Mouse (Mus musculus) lung, postnatal 0 days (tissue): ENCODE results near the gene Crebbp.

Source experiments
- CTCF ChIP-seq: IDR thresholded peaks from 2 replicates; pipeline ENCODE4 v1.5.1; 2016; ENCODE audit warnings: antibody characterized with exemption, mild to moderate bottlenecking
- EP300 ChIP-seq: IDR thresholded peaks from 2 replicates; pipeline ENCODE4 v1.6.1; 2016; ENCODE audit warnings: antibody characterized with exemption, mild to moderate bottlenecking, control low read depth

DNA sequence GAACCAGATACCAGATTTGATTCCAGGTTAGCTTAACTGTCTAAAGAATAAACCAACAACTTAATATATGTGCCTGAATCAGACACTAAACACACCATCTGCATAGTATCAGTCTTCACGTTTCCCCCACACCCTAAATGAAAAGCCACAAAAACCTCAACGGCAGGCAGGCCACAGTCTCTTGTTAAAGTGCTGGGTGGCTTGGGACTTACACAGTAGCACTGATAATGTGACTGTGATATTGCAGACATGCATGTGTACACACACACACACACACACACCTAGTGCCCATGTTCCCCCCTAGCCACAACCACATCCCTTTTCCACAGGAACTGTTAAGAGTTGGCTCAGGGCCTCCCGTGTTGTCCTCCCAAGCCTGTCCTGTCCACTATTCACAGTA, 139.0 kb downstream of the Crebbp start:
- TF ChIP-seq CTCF (no peak), EP300 (no peak)
